ENCODE assay signal across 7 mouse cellular contexts in genomic region chr17:25829558-25830017, GRCm38 (mm10). TPM values are rescaled to one million over a fixed set of nuclear protein-coding genes. Genes with fewer than 3 reads are reported as not detected.
DNase-seq lines count a peak whose midpoint lies in the region; ATAC-seq and TF ChIP-seq lines count a peak whose summit lies in the region.

No protein-coding gene starts in this region.

- ATAC-seq in lung, embryonic 15.5 days (ENCODE audit: borderline replicate concordance, extremely low read depth, low FRiP score, low TSS enrichment) = no peak
- no peak for ATAC-seq in forebrain, embryonic 13.5 days
- no peak for ATAC-seq in limb, embryonic 12.5 days (ENCODE audit: insufficient number of reproducible peaks, insufficient read depth, low FRiP score, low TSS enrichment, low read depth)

- peak overlapping the region; percentile 87 for H3K27ac ChIP-seq in lung, embryonic 15.5 days
- peak overlapping the region; percentile 92 for H3K27ac ChIP-seq in forebrain, embryonic 13.5 days
- H3K27ac ChIP-seq in limb, embryonic 12.5 days = peak overlapping the region; percentile 91
- H3K27ac ChIP-seq in olfactory bulb, adult 2 months (ENCODE audit: insufficient read depth, low read depth, low read length) = peak overlapping the region; percentile 81; the same call in 1 of the 2 replicates

- no peaks in the 10 kb centered on the region for H3K9me3 ChIP-seq in lung, embryonic 15.5 days
- no peaks in the 10 kb centered on the region for H3K9me3 ChIP-seq in forebrain, embryonic 13.5 days (replicated peaks)
- H3K9me3 ChIP-seq in limb, embryonic 12.5 days = no peaks in the 10 kb centered on the region

- no peaks in the 10 kb centered on the region for H3K27me3 ChIP-seq in lung, embryonic 15.5 days
- H3K27me3 ChIP-seq in forebrain, embryonic 13.5 days = no peaks in the 10 kb centered on the region
- no peaks in the 10 kb centered on the region for H3K27me3 ChIP-seq in limb, embryonic 12.5 days

- WGBS in lung, embryonic 15.5 days = 30% methylated on average over 8 of the region's 8 CpGs
- WGBS in forebrain, embryonic 13.5 days = 44% methylated on average over 8 of the region's 8 CpGs
- 43% methylated on average over 8 of the region's 8 CpGs for WGBS in limb, embryonic 12.5 days
- WGBS in olfactory bulb, adult 2 months = 30% methylated on average over 8 of the region's 8 CpGs

- H3K9ac ChIP-seq in lung, embryonic 15.5 days = peak overlapping the region; percentile 61
- peak overlapping the region; percentile 89 for H3K9ac ChIP-seq in forebrain, embryonic 13.5 days
- peak overlapping the region; percentile 75 for H3K9ac ChIP-seq in limb, embryonic 12.5 days (replicated peaks)

- peaks cover 57% of the 10 kb centered on the region for H3K4me1 ChIP-seq in lung, embryonic 15.5 days
- H3K4me1 ChIP-seq in forebrain, embryonic 13.5 days = peaks cover 77% of the 10 kb centered on the region
- H3K4me1 ChIP-seq in limb, embryonic 12.5 days (replicated peaks) = peaks cover 55% of the 10 kb centered on the region
- H3K4me1 ChIP-seq in olfactory bulb, adult 2 months (ENCODE audit: control insufficient read depth, insufficient read depth, low read length) = peaks cover 72% of the 10 kb centered on the region

- no peak for TF ChIP-seq CTCF in olfactory bulb, adult 2 months (IDR thresholded peaks at IDR 0.05; ENCODE audit: insufficient read depth, low read depth, low read length)

- no peak for DNase-seq in lung, postnatal 14 days
- no peak for DNase-seq in adrenal gland, postnatal 36 days
- DNase-seq in layer of hippocampus, postnatal 25 days (ENCODE audit: extremely low spot score in 1 of 2, low spot score in 1 of 2) = no peak

- peaks cover 40% of the 10 kb centered on the region for H3K36me3 ChIP-seq in lung, embryonic 15.5 days
- peaks cover 49% of the 10 kb centered on the region for H3K36me3 ChIP-seq in forebrain, embryonic 13.5 days (ENCODE audit: poor library complexity, severe bottlenecking)
- peaks cover 55% of the 10 kb centered on the region for H3K36me3 ChIP-seq in limb, embryonic 12.5 days

- peak overlapping the region; percentile 73 for H3K4me2 ChIP-seq in lung, embryonic 15.5 days
- H3K4me2 ChIP-seq in forebrain, embryonic 13.5 days = peak overlapping the region; percentile 98
- H3K4me2 ChIP-seq in limb, embryonic 12.5 days = peak overlapping the region; percentile 87

- TF ChIP-seq POLR2A in olfactory bulb, adult 2 months (IDR thresholded peaks at IDR 0.05; ENCODE audit: insufficient read depth, low read depth, low read length) = no peak

- peak overlapping the region; percentile 54 for H3K4me3 ChIP-seq in lung, embryonic 15.5 days
- H3K4me3 ChIP-seq in forebrain, embryonic 13.5 days = peak overlapping the region; percentile 67
- peak overlapping the region; percentile 62 for H3K4me3 ChIP-seq in limb, embryonic 12.5 days (replicated peaks)
- H3K4me3 ChIP-seq in olfactory bulb, adult 2 months (ENCODE audit: insufficient read depth, low read depth, low read length) = peak overlapping the region; percentile 75

RNA-seq across cellular contexts. Expression of gene Jmjd8, which starts 0.9 kb away (rescaled TPM):
- polyA plus RNA-seq in lung, embryonic 15.5 days (2015; fragmentation: Nextera tagmentation; extraction: Ambion mirVana) = 50.7 and 51.5 TPM in 2 replicates
- polyA plus RNA-seq in forebrain, embryonic 13.5 days (2015; fragmentation: Nextera tagmentation; extraction: Ambion mirVana) = 64.6 and 69.8 TPM in 2 replicates
- 56.4 and 63.4 TPM in 2 replicates for polyA plus RNA-seq in limb, embryonic 12.5 days (2016; fragmentation: Nextera tagmentation; extraction: Ambion mirVana)
- not detected in 2 replicates for polyA plus RNA-seq in olfactory bulb, adult 2 months (2012; ENCODE audit: insufficient read depth, insufficient read length, low replicate concordance, missing spikeins)
- 10 to 100 TPM; 87.8 to 93.9 TPM for total RNA-seq in adrenal gland, postnatal 36 days (2021)
- 10 to 100 TPM; 59.5 to 62.9 TPM for total RNA-seq in layer of hippocampus, postnatal 25 days (2021)

RNA-seq across cellular contexts. Expression of gene Stub1, which starts 3.6 kb away (rescaled TPM):
- 349 and 363 TPM in 2 replicates for polyA plus RNA-seq in lung, embryonic 15.5 days (2015; fragmentation: Nextera tagmentation; extraction: Ambion mirVana)
- polyA plus RNA-seq in forebrain, embryonic 13.5 days (2015; fragmentation: Nextera tagmentation; extraction: Ambion mirVana) = 303 and 330 TPM in 2 replicates
- polyA plus RNA-seq in limb, embryonic 12.5 days (2016; fragmentation: Nextera tagmentation; extraction: Ambion mirVana) = 313 TPM in 2 replicates
- polyA plus RNA-seq in olfactory bulb, adult 2 months (2012; ENCODE audit: insufficient read depth, insufficient read length, low replicate concordance, missing spikeins) = not detected in 2 replicates
- total RNA-seq in adrenal gland, postnatal 36 days (2021) = 100 to 1,000 TPM; 167 to 173 TPM
- 100 to 1,000 TPM; 160 to 164 TPM for total RNA-seq in layer of hippocampus, postnatal 25 days (2021)

RNA-seq across cellular contexts. Expression of gene Wdr24, which starts 6.2 kb away (rescaled TPM):
- polyA plus RNA-seq in lung, embryonic 15.5 days (2015; fragmentation: Nextera tagmentation; extraction: Ambion mirVana) = 25.2 and 26.5 TPM in 2 replicates
- 27.7 and 30.0 TPM in 2 replicates for polyA plus RNA-seq in forebrain, embryonic 13.5 days (2015; fragmentation: Nextera tagmentation; extraction: Ambion mirVana)
- polyA plus RNA-seq in limb, embryonic 12.5 days (2016; fragmentation: Nextera tagmentation; extraction: Ambion mirVana) = 28.4 and 30.9 TPM in 2 replicates
- polyA plus RNA-seq in olfactory bulb, adult 2 months (2012; ENCODE audit: insufficient read depth, insufficient read length, low replicate concordance, missing spikeins) = not detected in 2 replicates
- total RNA-seq in adrenal gland, postnatal 36 days (2021) = 10 to 100 TPM; 16.6 to 20.8 TPM
- total RNA-seq in layer of hippocampus, postnatal 25 days (2021) = 10 to 100 TPM; 26.5 to 27.1 TPM

RNA-seq across cellular contexts. Expression of gene Rhbdl1, which starts 7.5 kb away (rescaled TPM):
- polyA plus RNA-seq in lung, embryonic 15.5 days (2015; fragmentation: Nextera tagmentation; extraction: Ambion mirVana) = 0.82 and 1.2 TPM in 2 replicates
- 9.7 and 11.2 TPM in 2 replicates for polyA plus RNA-seq in forebrain, embryonic 13.5 days (2015; fragmentation: Nextera tagmentation; extraction: Ambion mirVana)
- polyA plus RNA-seq in limb, embryonic 12.5 days (2016; fragmentation: Nextera tagmentation; extraction: Ambion mirVana) = 1.4 and 1.7 TPM in 2 replicates
- not detected in 2 replicates for polyA plus RNA-seq in olfactory bulb, adult 2 months (2012; ENCODE audit: insufficient read depth, insufficient read length, low replicate concordance, missing spikeins)
- 10 to 100 TPM; 17.4 to 20.3 TPM for total RNA-seq in adrenal gland, postnatal 36 days (2021)
- 10 to 100 TPM; 62.3 to 68.3 TPM for total RNA-seq in layer of hippocampus, postnatal 25 days (2021)

RNA-seq across cellular contexts. Expression of gene Gm20683, which starts 12.0 kb away (rescaled TPM):
- 2.2 and 2.5 TPM in 2 replicates for polyA plus RNA-seq in lung, embryonic 15.5 days (2015; fragmentation: Nextera tagmentation; extraction: Ambion mirVana)
- 5.9 and 7.1 TPM in 2 replicates for polyA plus RNA-seq in forebrain, embryonic 13.5 days (2015; fragmentation: Nextera tagmentation; extraction: Ambion mirVana)
- polyA plus RNA-seq in limb, embryonic 12.5 days (2016; fragmentation: Nextera tagmentation; extraction: Ambion mirVana) = 1.6 and 2.0 TPM in 2 replicates
- polyA plus RNA-seq in olfactory bulb, adult 2 months (2012; ENCODE audit: insufficient read depth, insufficient read length, low replicate concordance, missing spikeins) = not detected in 2 replicates
- 10 to 100 TPM in 1 of 2 experiments, 1 to 10 TPM in 1; 9.5 to 13.3 TPM for total RNA-seq in adrenal gland, postnatal 36 days (2021)
- total RNA-seq in layer of hippocampus, postnatal 25 days (2021) = 10 to 100 TPM; 26.0 to 28.5 TPM

Comparison
In these comparisons a context has a peak if more than half of its experiments do, and no peak if none do; other contexts are left out.
1. RNA of gene Jmjd8, which starts 0.9 kb away (polyA plus RNA-seq): 64.6 to 69.8 TPM in forebrain, embryonic 13.5 days, 56.4 to 63.4 TPM in limb, embryonic 12.5 days and 50.7 to 51.5 TPM in lung, embryonic 15.5 days; not detected in olfactory bulb, adult 2 months; every median in the first group is over 10 times any median in the second.
2. RNA of gene Wdr24, which starts 6.2 kb away (polyA plus RNA-seq): 28.4 to 30.9 TPM in limb, embryonic 12.5 days, 27.7 to 30.0 TPM in forebrain, embryonic 13.5 days and 25.2 to 26.5 TPM in lung, embryonic 15.5 days; not detected in olfactory bulb, adult 2 months; every median in the first group is over 10 times any median in the second.
3. Peak in every context shown above with its lines, with median percentiles within 50 percentile points of each other: H3K27ac ChIP-seq, H3K4me2 ChIP-seq, H3K4me3 ChIP-seq and H3K9ac ChIP-seq.